Mouse (Mus musculus) forebrain, embryonic 11.5 days (tissue): Measurements from ENCODE around the gene Rai14. TPM values are rescaled to one million over a fixed set of nuclear protein-coding genes. Genes with fewer than 3 reads are reported as not detected.

Source experiments
- ATAC-seq: fragments of 200-750 bp; cut with Nextera tagmentation; replicated peaks from 2 replicates; pipeline ENCODE4 v1.8.0; 2017; ENCODE audit warnings: moderate TSS enrichment; ENCODE audit not compliant: low FRiP score
- DNase-seq: peaks from one replicate; pipeline ENCODE4 v3.0.0-alpha.2; 2017; ENCODE audit warnings: low spot score
- H3K27ac ChIP-seq: fragments of 300-500 bp; sonication (generic); 2 replicates; pipeline ENCODE4 v1.5.1; 2014; ENCODE audit warnings: low read depth, low read length
- H3K27me3 ChIP-seq: fragments of 300-500 bp; sonication (generic); 2 replicates; pipeline ENCODE4 v1.6.1; 2014; ENCODE audit warnings: mild to moderate bottlenecking, low read length, mixed read lengths; ENCODE audit not compliant: control insufficient read depth, insufficient read depth
- H3K36me3 ChIP-seq: fragments of 300-500 bp; sonication (generic); 2 replicates; pipeline ENCODE4 v1.6.1; 2014; ENCODE audit warnings: mild to moderate bottlenecking, low read length, moderate library complexity, mixed read lengths; ENCODE audit not compliant: control insufficient read depth, insufficient read depth
- H3K4me1 ChIP-seq: fragments of 300-500 bp; sonication (generic); replicated peaks from 2 replicates; pipeline ENCODE4 v1.6.1; 2014; ENCODE audit warnings: low read length, mixed read lengths; ENCODE audit not compliant: control insufficient read depth, insufficient read depth
- H3K4me2 ChIP-seq: fragments of 300-500 bp; sonication (generic); 2 replicates; pipeline ENCODE4 v1.6.1; 2014; ENCODE audit warnings: low read depth, mild to moderate bottlenecking, low read length, moderate library complexity, mixed read lengths; ENCODE audit not compliant: severe bottlenecking
- H3K4me3 ChIP-seq: fragments of 300-500 bp; sonication (generic); 2 replicates; pipeline ENCODE4 v1.5.1; 2014; ENCODE audit warnings: low read depth, low read length
- H3K9ac ChIP-seq: fragments of 300-500 bp; sonication (generic); 2 replicates; pipeline ENCODE4 v1.6.1; 2014; ENCODE audit warnings: low read length
- H3K9me3 ChIP-seq: fragments of 300-500 bp; sonication (generic); 2 replicates; pipeline ENCODE4 v1.6.1; 2016; ENCODE audit warnings: low read length, mixed read lengths; ENCODE audit not compliant: control insufficient read depth
- WGBS: fragments of 180-500 bp; shearing (Covaris S2); extraction: QIAGEN DNeasy Blood & Tissue Kit; methylation state at CpG from one replicate; pipeline ENCODE4 v1.1.7; 2014; 5-methylcytosine and 5-hydroxymethylcytosine counted together
- polyA plus RNA-seq: library from polyadenylated mRNA; unstranded; fragments of >200 nt; fragmentation: Nextera tagmentation; extraction: Ambion mirVana; gene quantifications from 2 replicates; pipeline ENCODE4 v1.2.1, GENCODE M21; 2014

The Rai14 gene
- polyA plus RNA-seq, 1 experiment from 2014 or later: 61.5 TPM

DNA sequence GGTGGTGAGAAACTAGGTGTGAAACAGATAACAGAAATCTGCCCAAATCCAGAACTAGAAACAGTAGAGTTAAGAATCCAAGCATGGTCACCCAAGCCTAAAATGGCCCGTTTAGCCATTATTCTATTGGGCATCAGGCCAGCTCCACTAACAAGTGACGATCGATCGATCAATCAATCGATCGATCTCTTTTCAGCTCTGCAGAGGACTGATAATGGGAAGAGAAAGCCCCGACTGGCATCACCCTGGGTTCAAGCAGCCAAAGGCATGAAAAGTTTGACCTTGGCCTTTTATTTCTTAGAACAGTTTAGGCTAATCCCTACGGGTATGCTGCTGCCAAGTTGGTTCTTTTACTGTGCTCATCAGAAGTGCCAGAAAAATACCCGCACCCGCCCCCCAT lies 4.3 kb upstream of the Rai14 start:
- H3K4me1 ChIP-seq: no peaks in the 10 kb centered on the region
- no peak overlapping the region for H3K9ac ChIP-seq
- WGBS: 92% methylated on average over 10 of the region's 10 CpGs
- H3K36me3 ChIP-seq: no peaks in the 10 kb centered on the region
- H3K27me3 ChIP-seq: no peaks in the 10 kb centered on the region
- no peak overlapping the region for H3K4me2 ChIP-seq
- no peak overlapping the region for H3K4me3 ChIP-seq
- DNase-seq (no peak), ATAC-seq (no peak)
- no peak overlapping the region for H3K27ac ChIP-seq
- H3K9me3 ChIP-seq: no peaks in the 10 kb centered on the region; the same call in 1 of the 2 replicates

GRCm38 (mm10) chr15:10717284-10717683 lies 2.9 kb upstream of the Rai14 start:
- WGBS: 96% methylated on average over 1 of the region's 1 CpGs
- no peak for DNase-seq
- H3K4me1 ChIP-seq: no peaks in the 10 kb centered on the region; the same call in 1 of the 2 replicates

GRCm38 (mm10) chr15:10715966-10716365 lies 1.5 kb upstream of the Rai14 start:
- DNase-seq (no peak), ATAC-seq (no peak)
- Histone ChIP-seq H3K9me3 (no peaks in the 10 kb centered on the region; the same call in 1 of the 2 replicates), H3K9ac (no peak overlapping the region), H3K4me3 (no peak overlapping the region), H3K4me1 (peaks cover 2% of the 10 kb centered on the region; the same call in 1 of the 2 replicates), H3K36me3 (no peaks in the 10 kb centered on the region), H3K27me3 (no peaks in the 10 kb centered on the region), H3K27ac (no peak overlapping the region), H3K4me2 (no peak overlapping the region)
- 11% methylated on average over 5 of the region's 5 CpGs for WGBS

More at GRCm38 (mm10) chr15:10717284-10717683, 2.9 kb upstream of the Rai14 start:
- ATAC-seq: no peak
- Histone ChIP-seq H3K27ac (no peak overlapping the region), H3K9ac (no peak overlapping the region), H3K9me3 (no peaks in the 10 kb centered on the region; the same call in 1 of the 2 replicates), H3K27me3 (no peaks in the 10 kb centered on the region), H3K4me2 (no peak overlapping the region), H3K36me3 (no peaks in the 10 kb centered on the region), H3K4me3 (no peak overlapping the region)

DNA sequence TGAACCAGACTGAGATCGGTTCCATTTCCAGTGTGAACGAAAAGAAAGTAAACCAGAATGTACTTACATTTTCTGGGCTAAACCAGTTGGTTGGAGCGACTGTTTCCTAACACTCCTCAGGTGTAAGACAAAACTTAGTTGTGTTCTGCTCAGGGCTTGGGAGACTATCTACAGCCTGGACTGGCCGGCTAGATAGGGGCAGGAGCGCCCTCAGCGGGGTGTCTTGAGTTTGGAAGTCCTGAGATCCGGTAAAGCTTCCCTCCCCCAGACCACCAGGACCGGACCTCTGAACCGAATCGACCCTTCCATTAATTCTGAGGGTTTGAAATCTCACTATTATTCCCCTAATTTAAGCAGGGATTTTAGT lies 698 bp upstream of the Rai14 start:
- H3K27ac ChIP-seq: no peak overlapping the region
- H3K9me3 ChIP-seq: no peaks in the 10 kb centered on the region; the same call in 1 of the 2 replicates
- no peaks in the 10 kb centered on the region for H3K36me3 ChIP-seq
- 0% methylated on average over 10 of the region's 10 CpGs for WGBS
- DNase-seq (peak; percentile 67), ATAC-seq (peak; percentile 53)
- peaks cover 2% of the 10 kb centered on the region; the same call in 1 of the 2 replicates for H3K4me1 ChIP-seq
- H3K4me3 ChIP-seq: peak overlapping the region; percentile 86
- peak overlapping the region; percentile 90; the same call in 1 of the 2 replicates for H3K9ac ChIP-seq
- peak overlapping the region; percentile 68 for H3K4me2 ChIP-seq
- no peaks in the 10 kb centered on the region for H3K27me3 ChIP-seq

DNA sequence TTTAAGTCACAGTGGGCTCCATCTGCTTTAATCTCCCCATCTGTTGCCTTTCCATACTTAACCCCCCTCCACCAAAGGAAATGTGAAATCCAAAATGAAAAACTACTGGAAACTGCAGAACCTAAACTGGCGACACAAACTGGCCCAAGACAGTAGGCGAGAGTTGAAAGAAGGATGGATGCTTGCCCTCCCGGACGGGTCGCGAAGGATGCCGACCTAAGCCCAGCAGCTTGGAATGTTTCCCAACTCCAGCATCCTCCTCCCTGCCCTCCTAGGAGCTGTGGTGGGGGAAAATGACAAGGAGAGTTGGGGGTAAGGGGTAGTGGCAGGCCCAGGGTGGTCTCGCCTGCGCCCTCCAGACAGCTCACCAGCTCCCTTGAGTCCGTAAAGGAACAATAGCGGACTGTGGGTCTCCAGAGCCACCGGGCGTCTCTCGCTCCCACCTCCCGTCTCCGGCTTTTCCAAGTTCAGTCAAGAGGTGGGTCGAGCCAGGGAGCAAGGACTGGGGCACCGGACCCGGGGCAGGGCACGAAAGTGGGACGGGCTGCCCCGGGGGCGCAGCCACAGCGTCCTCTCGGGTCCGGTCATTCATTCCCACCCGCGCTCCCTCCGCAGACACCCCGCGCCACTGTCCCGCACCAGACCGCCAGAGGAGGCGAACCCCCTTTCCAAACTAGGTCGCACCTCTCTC lies 653 bp downstream of the Rai14 start:
- Histone ChIP-seq H3K27me3 (no peaks in the 10 kb centered on the region), H3K4me3 (peak overlapping the region; percentile 86), H3K9me3 (no peaks in the 10 kb centered on the region; the same call in 1 of the 2 replicates), H3K27ac (peak overlapping the region; percentile 69), H3K4me1 (peaks cover 2% of the 10 kb centered on the region; the same call in 1 of the 2 replicates), H3K36me3 (no peaks in the 10 kb centered on the region), H3K9ac (peak overlapping the region; percentile 90), H3K4me2 (peak overlapping the region; percentile 68)
- under 1% methylated on average over 31 of the region's 35 CpGs for WGBS
- ATAC-seq (peak; percentile 58), DNase-seq (peak; percentile 74)

DNA sequence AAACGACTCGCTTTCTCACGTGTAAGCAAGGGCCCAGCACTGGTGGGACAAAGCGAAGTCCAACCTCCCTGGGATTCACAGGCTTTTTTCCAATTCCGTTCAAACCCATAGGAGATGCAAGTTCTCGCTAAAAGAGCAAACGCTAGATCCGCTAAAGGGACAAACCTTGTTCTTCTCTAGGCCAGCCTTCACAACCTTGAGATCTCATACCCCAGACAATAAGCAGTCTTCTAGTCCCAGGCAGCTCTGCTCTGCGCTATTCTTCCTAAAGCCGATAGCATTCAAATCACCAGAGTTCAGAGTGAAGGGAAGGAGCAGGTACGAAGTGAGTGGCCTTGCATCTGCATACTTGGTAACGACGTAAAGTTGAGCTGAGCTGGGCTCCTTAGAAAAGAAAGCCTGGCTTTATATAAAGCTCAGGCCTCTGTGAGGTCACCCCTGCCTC lies 1.2 kb downstream of the Rai14 start:
- Histone ChIP-seq H3K36me3 (no peaks in the 10 kb centered on the region), H3K27ac (0 out of 2 replicates have a peak overlapping the region, but pooled peaks have one; percentile 32), H3K27me3 (no peaks in the 10 kb centered on the region), H3K4me1 (peaks cover 2% of the 10 kb centered on the region; the same call in 1 of the 2 replicates), H3K9me3 (no peaks in the 10 kb centered on the region; the same call in 1 of the 2 replicates), H3K4me2 (peak overlapping the region; percentile 68), H3K9ac (peak overlapping the region; percentile 90), H3K4me3 (peak overlapping the region; percentile 86)
- ATAC-seq (peak; percentile 3; the same call in 1 of the 2 replicates), DNase-seq (no peak)
- 7% methylated on average over 13 of the region's 13 CpGs for WGBS

- peak overlapping the region; percentile 68 for H3K4me2 ChIP-seq
- H3K27me3 ChIP-seq: no peaks in the 10 kb centered on the region
- peak overlapping the region; percentile 86; the same call in 1 of the 2 replicates for H3K4me3 ChIP-seq
- no peak for ATAC-seq
- H3K4me1 ChIP-seq: peaks cover 2% of the 10 kb centered on the region; the same call in 1 of the 2 replicates
- no peak for DNase-seq
- H3K36me3 ChIP-seq: no peaks in the 10 kb centered on the region
- H3K27ac ChIP-seq: no peak overlapping the region
- 84% methylated on average over 3 of the region's 3 CpGs for WGBS
- no peaks in the 10 kb centered on the region; the same call in 1 of the 2 replicates for H3K9me3 ChIP-seq
- H3K9ac ChIP-seq: no peak overlapping the region; the same call in 1 of the 2 replicates
These were observed 2.1 kb downstream of the Rai14 start for GRCm38 (mm10) chr15:10712288-10712687.

DNA sequence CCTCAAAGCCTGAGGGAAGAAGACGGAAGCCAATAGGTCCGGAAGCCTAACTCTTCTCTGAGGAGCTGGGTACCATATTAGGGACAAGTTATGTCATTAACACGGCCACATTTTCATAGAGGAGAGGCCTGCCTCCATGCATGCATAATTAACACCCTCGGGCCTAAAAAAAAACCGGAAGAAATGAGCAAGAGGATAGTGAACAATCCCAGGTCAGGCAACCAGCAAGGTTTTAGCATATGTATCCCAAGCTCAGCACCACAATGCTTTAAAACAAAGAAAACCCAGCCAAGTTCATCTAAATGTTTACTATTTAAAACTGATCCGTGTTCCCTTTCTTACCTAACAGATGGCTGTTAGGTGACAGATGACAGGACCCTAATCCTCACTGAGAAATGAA lies 3.2 kb downstream of the Rai14 start:
- WGBS: 75% methylated on average over 6 of the region's 6 CpGs
- DNase-seq (no peak), ATAC-seq (no peak)
- Histone ChIP-seq H3K36me3 (no peaks in the 10 kb centered on the region), H3K4me1 (peaks cover 2% of the 10 kb centered on the region; the same call in 1 of the 2 replicates), H3K27me3 (no peaks in the 10 kb centered on the region), H3K9ac (no peak overlapping the region), H3K27ac (no peak overlapping the region), H3K9me3 (no peaks in the 10 kb centered on the region), H3K4me2 (no peak overlapping the region), H3K4me3 (no peak overlapping the region)
